Mouse (Mus musculus) stomach, postnatal 0 days (tissue): ENCODE data around the gene Arid5b.

Experiments
- CTCF ChIP-seq: IDR thresholded peaks from 2 replicates; pipeline ENCODE4 v1.5.1; 2016; ENCODE audit warnings: antibody characterized with exemption, low read depth, mild to moderate bottlenecking, moderate library complexity
- EP300 ChIP-seq: optimal IDR thresholded peaks from 2 replicates; pipeline ENCODE3; 2016; ENCODE audit warnings: antibody characterized with exemption

DNA sequence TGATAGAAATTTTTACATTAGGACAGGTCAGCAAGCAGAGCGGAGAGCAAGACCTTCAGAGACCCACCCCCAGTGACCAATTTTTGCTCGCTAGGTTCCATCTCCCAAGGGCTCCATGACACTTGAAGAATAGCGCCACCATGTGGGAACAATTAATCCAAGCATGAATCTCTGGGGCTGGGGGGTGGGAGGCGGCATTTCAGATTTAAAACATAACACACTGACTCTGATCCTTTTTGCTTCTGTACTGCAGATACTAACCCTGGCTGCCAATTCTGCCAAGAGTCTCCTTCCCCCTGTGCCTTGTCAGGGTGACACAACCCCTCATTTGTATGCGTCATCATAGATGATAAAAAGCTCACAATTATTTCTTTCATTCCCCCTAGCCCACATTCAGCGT, 122.4 kb downstream of the Arid5b start:
- TF ChIP-seq EP300 (no peak), CTCF (peak; percentile 41; the same call in 1 of the 2 replicates)
